Mouse (Mus musculus): ENCODE results near the gene Adamts18. TPM values are rescaled to one million over a fixed set of nuclear protein-coding genes. Genes with fewer than 3 reads are reported as not detected.

Adamts18 gene
- polyA plus RNA-seq, 1 experiment from 2014 or later, result 2.5 TPM

GRCm38 (mm10) chr8:113838211-113838610 is 10.3 kb downstream of the Adamts18 start:
- WGBS, result 68% methylated on average over 6 of the region's 6 CpGs
- no peak overlapping the region for H3K4me3 ChIP-seq
- ATAC-seq (ENCODE audit: extremely low read depth, insufficient number of reproducible peaks, low FRiP score, low TSS enrichment), result no peak

GRCm38 (mm10) chr8:113837570-113837915 is 11.0 kb downstream of the Adamts18 start:
- peaks cover 6% of the 10 kb centered on the region; the same call in 1 of the 2 replicates for H3K27me3 ChIP-seq (replicated peaks)
- 37% methylated on average over 4 of the region's 4 CpGs for WGBS
- peaks cover 14% of the 10 kb centered on the region; the same call in 1 of the 2 replicates for H3K4me1 ChIP-seq
- no peak overlapping the region for H3K9ac ChIP-seq
- no peak for ATAC-seq (ENCODE audit: extremely low read depth, insufficient number of reproducible peaks, low FRiP score, low TSS enrichment)
- no peaks in the 10 kb centered on the region for H3K36me3 ChIP-seq
- no peak overlapping the region for H3K4me2 ChIP-seq
- no peak overlapping the region for H3K4me3 ChIP-seq
- no peaks in the 10 kb centered on the region for H3K9me3 ChIP-seq
- no peak overlapping the region for H3K27ac ChIP-seq (replicated peaks)

More at GRCm38 (mm10) chr8:113838211-113838610, 10.3 kb downstream of the Adamts18 start:
- Histone ChIP-seq H3K9ac (no peak overlapping the region), H3K27me3 (replicated peaks) (peaks cover 4% of the 10 kb centered on the region), H3K4me2 (no peak overlapping the region), H3K9me3 (no peaks in the 10 kb centered on the region), H3K4me1 (peaks cover 14% of the 10 kb centered on the region; the same call in 1 of the 2 replicates), H3K36me3 (no peaks in the 10 kb centered on the region), H3K27ac (replicated peaks) (no peak overlapping the region)

GRCm38 (mm10) chr8:113836892-113837569 is 11.5 kb downstream of the Adamts18 start:
- no peak; the same call in 1 of the 2 replicates for ATAC-seq (ENCODE audit: extremely low read depth, insufficient number of reproducible peaks, low FRiP score, low TSS enrichment)
- no peak overlapping the region for H3K4me3 ChIP-seq
- no peak overlapping the region for H3K9ac ChIP-seq
- H3K36me3 ChIP-seq, result no peaks in the 10 kb centered on the region
- H3K27ac ChIP-seq (replicated peaks), result 0 out of 2 replicates have a peak overlapping the region, but pooled peaks have one; percentile 24
- no peak overlapping the region for H3K4me2 ChIP-seq
- H3K9me3 ChIP-seq, result no peaks in the 10 kb centered on the region
- 34% methylated on average over 8 of the region's 8 CpGs for WGBS
- peaks cover 10% of the 10 kb centered on the region; the same call in 1 of the 2 replicates for H3K27me3 ChIP-seq (replicated peaks)
- peaks cover 14% of the 10 kb centered on the region; the same call in 1 of the 2 replicates for H3K4me1 ChIP-seq

DNA sequence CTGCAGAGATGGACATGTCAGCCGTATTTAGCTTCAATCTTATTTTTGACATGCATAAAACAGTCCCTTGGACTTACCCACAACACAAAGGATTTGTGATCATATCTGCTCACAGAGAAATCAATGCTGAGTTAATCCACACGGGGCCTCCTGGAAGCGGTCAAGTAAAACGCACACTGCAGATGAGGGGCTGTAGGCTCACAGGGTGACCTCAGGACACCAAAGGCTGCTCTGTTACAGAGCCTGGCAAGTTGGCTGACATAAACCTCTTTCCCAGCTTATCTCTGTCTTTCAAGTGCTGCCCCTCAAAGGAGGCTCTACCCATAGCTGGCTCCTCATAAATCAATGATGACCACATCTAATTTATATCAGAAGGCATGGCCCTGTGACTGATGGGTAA is 14.9 kb downstream of the Adamts18 start:
- WGBS, result 43% methylated on average over 4 of the region's 4 CpGs
- no peak overlapping the region for H3K4me2 ChIP-seq
- H3K27me3 ChIP-seq (replicated peaks), result peaks cover 8% of the 10 kb centered on the region; the same call in 1 of the 2 replicates
- no peaks in the 10 kb centered on the region for H3K9me3 ChIP-seq
- no peak overlapping the region for H3K9ac ChIP-seq
- H3K36me3 ChIP-seq, result no peaks in the 10 kb centered on the region
- H3K4me3 ChIP-seq, result no peak overlapping the region
- H3K4me1 ChIP-seq, result peaks cover 14% of the 10 kb centered on the region; the same call in 1 of the 2 replicates
- ATAC-seq (ENCODE audit: extremely low read depth, insufficient number of reproducible peaks, low FRiP score, low TSS enrichment), result no peak
- H3K27ac ChIP-seq (replicated peaks), result no peak overlapping the region

- WGBS, result 81% methylated on average over 3 of the region's 3 CpGs
- Histone ChIP-seq H3K9ac (no peak overlapping the region), H3K27me3 (replicated peaks) (peaks cover 4% of the 10 kb centered on the region; the same call in 1 of the 2 replicates), H3K4me3 (no peak overlapping the region), H3K36me3 (no peaks in the 10 kb centered on the region), H3K4me1 (no peaks in the 10 kb centered on the region), H3K27ac (replicated peaks) (no peak overlapping the region), H3K4me2 (no peak overlapping the region), H3K9me3 (no peaks in the 10 kb centered on the region)
- no peak for ATAC-seq (ENCODE audit: extremely low read depth, insufficient number of reproducible peaks, low FRiP score, low TSS enrichment)
These were observed 21.3 kb downstream of the Adamts18 start for GRCm38 (mm10) chr8:113827270-113827669.

DNA sequence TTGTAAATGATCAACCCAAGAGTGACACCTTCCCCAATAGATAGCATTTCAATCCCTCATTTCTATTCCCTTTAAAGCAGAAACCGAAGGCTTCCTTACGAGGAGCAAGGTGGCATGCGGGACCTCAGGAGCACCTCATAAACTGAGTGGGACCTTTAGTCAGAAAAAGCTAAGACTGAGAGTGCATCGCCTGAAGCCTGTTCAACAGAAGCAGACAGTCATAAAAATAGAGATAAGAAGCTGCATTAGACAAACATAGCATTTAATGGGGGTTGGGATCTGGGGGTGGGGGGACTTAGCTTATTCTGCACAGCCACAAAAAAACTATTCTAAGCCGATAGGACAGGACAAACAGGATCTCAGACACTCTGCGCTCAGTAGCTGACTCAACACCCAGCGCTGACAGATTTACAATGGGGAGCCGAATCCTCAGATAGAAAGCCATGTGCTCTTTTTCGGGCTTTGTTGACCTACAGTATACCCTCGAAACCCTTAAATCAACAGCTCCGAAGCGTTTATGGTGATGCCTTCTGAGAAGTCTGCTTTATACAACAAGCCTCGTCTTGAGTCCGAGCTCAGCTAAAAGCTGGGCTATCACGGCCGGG is 27.5 kb downstream of the Adamts18 start:
- Histone ChIP-seq H3K36me3 (no peaks in the 10 kb centered on the region), H3K4me3 (no peak overlapping the region), H3K9ac (no peak overlapping the region), H3K9me3 (no peaks in the 10 kb centered on the region), H3K27me3 (replicated peaks) (0 out of 2 replicates have a peak, but pooled peaks cover 4% of the 10 kb centered on the region), H3K4me1 (0 out of 2 replicates have a peak, but pooled peaks cover 4% of the 10 kb centered on the region), H3K27ac (replicated peaks) (no peak overlapping the region), H3K4me2 (peak overlapping the region; percentile 37)
- no peak for ATAC-seq (ENCODE audit: extremely low read depth, insufficient number of reproducible peaks, low FRiP score, low TSS enrichment)
- 52% methylated on average over 16 of the region's 16 CpGs for whole genome bisulfite sequencing

GRCm38 (mm10) chr8:113813966-113814365 is 34.6 kb downstream of the Adamts18 start:
- H3K27ac ChIP-seq (replicated peaks), result no peak overlapping the region
- H3K4me1 ChIP-seq, result no peaks in the 10 kb centered on the region
- H3K4me3 ChIP-seq, result no peak overlapping the region
- no peak for ATAC-seq (ENCODE audit: extremely low read depth, insufficient number of reproducible peaks, low FRiP score, low TSS enrichment)
- H3K27me3 ChIP-seq (replicated peaks), result no peaks in the 10 kb centered on the region
- H3K9me3 ChIP-seq, result 0 out of 2 replicates have a peak, but pooled peaks cover 5% of the 10 kb centered on the region
- 50% methylated on average over 6 of the region's 6 CpGs for WGBS
- H3K36me3 ChIP-seq, result no peaks in the 10 kb centered on the region
- H3K4me2 ChIP-seq, result no peak overlapping the region
- H3K9ac ChIP-seq, result no peak overlapping the region

DNA sequence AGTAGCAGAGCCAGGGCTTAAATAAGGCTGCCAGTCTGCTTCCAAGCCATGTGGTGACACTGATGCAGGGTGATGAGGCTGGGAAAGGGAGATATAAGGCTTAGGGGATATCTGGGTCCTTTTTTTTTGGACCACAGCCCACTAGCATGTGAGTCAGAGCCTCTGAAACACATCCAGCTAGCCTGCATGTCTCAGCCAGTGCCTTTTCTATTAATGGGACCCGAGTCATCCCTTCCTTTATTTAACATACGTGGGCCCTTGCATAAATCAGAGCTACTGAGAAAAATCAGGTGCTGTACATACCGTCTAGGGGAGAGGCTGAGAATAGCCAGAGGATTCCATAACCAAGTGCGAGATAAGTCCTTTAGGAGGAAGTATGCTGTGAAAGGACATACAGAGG is 37.0 kb downstream of the Adamts18 start:
- no peak overlapping the region for H3K4me3 ChIP-seq
- no peaks in the 10 kb centered on the region for H3K27me3 ChIP-seq (replicated peaks)
- no peak for ATAC-seq (ENCODE audit: extremely low read depth, insufficient number of reproducible peaks, low FRiP score, low TSS enrichment)
- H3K9me3 ChIP-seq, result 0 out of 2 replicates have a peak, but pooled peaks cover 5% of the 10 kb centered on the region
- H3K9ac ChIP-seq, result no peak overlapping the region
- H3K4me1 ChIP-seq, result no peaks in the 10 kb centered on the region
- WGBS, result 34% methylated on average over 4 of the region's 4 CpGs
- H3K36me3 ChIP-seq, result no peaks in the 10 kb centered on the region
- H3K4me2 ChIP-seq, result no peak overlapping the region
- no peak overlapping the region for H3K27ac ChIP-seq (replicated peaks)

GRCm38 (mm10) chr8:113809929-113810328 is 38.6 kb downstream of the Adamts18 start:
- H3K27me3 ChIP-seq (replicated peaks), result no peaks in the 10 kb centered on the region
- 0 out of 2 replicates have a peak, but pooled peaks cover 5% of the 10 kb centered on the region for H3K9me3 ChIP-seq
- H3K36me3 ChIP-seq, result no peaks in the 10 kb centered on the region
- H3K4me3 ChIP-seq, result no peak overlapping the region
- no peak for ATAC-seq (ENCODE audit: extremely low read depth, insufficient number of reproducible peaks, low FRiP score, low TSS enrichment)
- no peak overlapping the region for H3K4me2 ChIP-seq
- H3K27ac ChIP-seq (replicated peaks), result no peak overlapping the region
- H3K9ac ChIP-seq, result no peak overlapping the region
- WGBS, result 71% methylated on average over 5 of the region's 5 CpGs
- no peaks in the 10 kb centered on the region for H3K4me1 ChIP-seq

- Histone ChIP-seq H3K36me3 (no peaks in the 10 kb centered on the region), H3K4me1 (no peaks in the 10 kb centered on the region), H3K27ac (replicated peaks) (no peak overlapping the region), H3K4me2 (no peak overlapping the region), H3K27me3 (replicated peaks) (no peaks in the 10 kb centered on the region), H3K9ac (no peak overlapping the region), H3K4me3 (no peak overlapping the region), H3K9me3 (no peaks in the 10 kb centered on the region)
- 74% methylated on average over 12 of the region's 12 CpGs for WGBS
- no peak for ATAC-seq (ENCODE audit: extremely low read depth, insufficient number of reproducible peaks, low FRiP score, low TSS enrichment)
These were observed 44.5 kb downstream of the Adamts18 start for GRCm38 (mm10) chr8:113803830-113804611.

- 61% methylated on average over 5 of the region's 5 CpGs for WGBS
- no peak overlapping the region for H3K9ac ChIP-seq
These were observed 47.0 kb downstream of the Adamts18 start for GRCm38 (mm10) chr8:113801551-113801950.

More at GRCm38 (mm10) chr8:113801551-113801950, 47.0 kb downstream of the Adamts18 start:
- Histone ChIP-seq H3K4me3 (no peak overlapping the region), H3K36me3 (no peaks in the 10 kb centered on the region), H3K9me3 (no peaks in the 10 kb centered on the region), H3K27ac (replicated peaks) (no peak overlapping the region), H3K27me3 (replicated peaks) (no peaks in the 10 kb centered on the region), H3K4me2 (no peak overlapping the region), H3K4me1 (no peaks in the 10 kb centered on the region)
- no peak for ATAC-seq (ENCODE audit: extremely low read depth, insufficient number of reproducible peaks, low FRiP score, low TSS enrichment)

Data from heart, embryonic 13.5 days (tissue).